Mouse (Mus musculus): ENCODE measurements around the gene Kcnj9. TPM values are rescaled to one million over a fixed set of nuclear protein-coding genes. Genes with fewer than 3 reads are reported as not detected.

Gene Kcnj9
- polyA plus RNA-seq, 1 experiment: 116 TPM

DNA sequence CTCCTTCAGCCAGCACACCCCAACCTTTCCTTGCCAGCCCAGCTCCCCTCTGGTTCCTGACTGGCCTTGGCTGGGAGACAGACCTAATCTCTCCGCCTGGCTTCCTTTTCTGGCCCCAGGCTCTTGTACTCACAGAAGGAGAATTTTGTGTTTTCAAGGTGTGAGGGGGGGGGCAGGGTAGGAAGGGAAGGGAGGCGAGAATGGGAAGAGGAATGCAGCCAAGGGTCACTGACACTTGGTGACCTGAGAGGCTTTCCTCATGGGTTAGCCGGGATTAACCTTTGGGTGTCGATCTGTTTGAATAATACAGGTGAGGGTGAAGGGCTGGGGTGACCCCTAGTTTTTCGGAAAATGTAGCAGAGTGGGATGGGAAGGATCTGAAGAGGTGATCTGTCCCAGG is 55.0 kb downstream of the Kcnj9 start:
- Histone ChIP-seq H3K27me3 (ENCODE audit: control insufficient read depth, insufficient read depth, low read length) (no peaks in the 10 kb centered on the region), H3K4me1 (ENCODE audit: control insufficient read depth, insufficient read depth, low read length) (no peaks in the 10 kb centered on the region), H3K4me3 (replicated peaks; ENCODE audit: insufficient read depth, low read depth, low read length) (no peak overlapping the region), H3K27ac (ENCODE audit: insufficient read depth, low read length) (no peak overlapping the region)
- DNase-seq: no peak
- TF ChIP-seq CTCF (IDR thresholded peaks at IDR 0.05; ENCODE audit: borderline replicate concordance, insufficient read depth, low read depth, low read length) (no peak), POLR2A (IDR thresholded peaks at IDR 0.05; ENCODE audit: borderline replicate concordance, insufficient read depth, low read length) (no peak)
- WGBS: 56% methylated on average over 5 of the region's 5 CpGs

DNA sequence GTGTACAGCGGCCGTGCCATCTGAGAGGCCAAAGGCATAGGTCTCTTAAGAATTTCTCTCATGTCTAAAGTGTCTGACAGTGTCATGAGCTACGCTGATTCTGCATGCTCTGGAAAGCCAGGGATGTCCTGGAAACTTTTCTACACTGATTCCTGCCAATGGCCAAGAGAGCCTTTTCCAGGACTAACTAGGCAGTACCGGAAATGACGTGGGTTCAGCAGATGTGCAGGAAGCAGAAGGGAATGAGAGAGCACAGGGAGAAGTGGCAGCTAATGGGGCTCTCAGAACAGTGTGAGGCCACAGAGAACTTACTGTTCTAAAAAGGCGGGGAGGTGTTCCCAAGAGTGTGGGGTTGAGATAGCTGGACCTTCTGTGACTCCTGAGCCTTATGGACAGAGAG is 55.7 kb downstream of the Kcnj9 start:
- no peaks in the 10 kb centered on the region for H3K27me3 ChIP-seq (ENCODE audit: control insufficient read depth, insufficient read depth, low read length)
- H3K27ac ChIP-seq (ENCODE audit: insufficient read depth, low read length): no peak overlapping the region
- DNase-seq: no peak
- H3K4me1 ChIP-seq (ENCODE audit: control insufficient read depth, insufficient read depth, low read length): no peaks in the 10 kb centered on the region
- WGBS: 84% methylated on average over 6 of the region's 6 CpGs
- H3K4me3 ChIP-seq (replicated peaks; ENCODE audit: insufficient read depth, low read depth, low read length): no peak overlapping the region
- TF ChIP-seq CTCF (IDR thresholded peaks at IDR 0.05; ENCODE audit: borderline replicate concordance, insufficient read depth, low read depth, low read length) (no peak), POLR2A (IDR thresholded peaks at IDR 0.05; ENCODE audit: borderline replicate concordance, insufficient read depth, low read length) (no peak)

GRCm38 (mm10) chr1:172271765-172272164 is 57.4 kb downstream of the Kcnj9 start:
- TF ChIP-seq POLR2A (IDR thresholded peaks at IDR 0.05; ENCODE audit: borderline replicate concordance, insufficient read depth, low read length) (no peak), CTCF (IDR thresholded peaks at IDR 0.05; ENCODE audit: borderline replicate concordance, insufficient read depth, low read depth, low read length) (no peak)

GRCm38 (mm10) chr1:172271208-172271607 is 57.9 kb downstream of the Kcnj9 start:
- no peak for TF ChIP-seq CTCF (IDR thresholded peaks at IDR 0.05; ENCODE audit: borderline replicate concordance, insufficient read depth, low read depth, low read length)
- no peak for TF ChIP-seq POLR2A (IDR thresholded peaks at IDR 0.05; ENCODE audit: borderline replicate concordance, insufficient read depth, low read length)
- Histone ChIP-seq H3K27me3 (ENCODE audit: control insufficient read depth, insufficient read depth, low read length) (no peaks in the 10 kb centered on the region), H3K27ac (ENCODE audit: insufficient read depth, low read length) (no peak overlapping the region), H3K4me3 (replicated peaks; ENCODE audit: insufficient read depth, low read depth, low read length) (no peak overlapping the region), H3K4me1 (ENCODE audit: control insufficient read depth, insufficient read depth, low read length) (no peaks in the 10 kb centered on the region)
- 73% methylated on average over 3 of the region's 3 CpGs for WGBS
- no peak for DNase-seq

More at GRCm38 (mm10) chr1:172271765-172272164, 57.4 kb downstream of the Kcnj9 start:
- H3K4me1 ChIP-seq (ENCODE audit: control insufficient read depth, insufficient read depth, low read length): no peaks in the 10 kb centered on the region
- no peak for DNase-seq
- no peak overlapping the region for H3K27ac ChIP-seq (ENCODE audit: insufficient read depth, low read length)
- WGBS: 42% methylated on average over 10 of the region's 10 CpGs
- H3K4me3 ChIP-seq (replicated peaks; ENCODE audit: insufficient read depth, low read depth, low read length): no peak overlapping the region
- H3K27me3 ChIP-seq (ENCODE audit: control insufficient read depth, insufficient read depth, low read length): no peaks in the 10 kb centered on the region

Other genes with a start within 250 kb of the Kcnj9 start
- 125 and 131 TPM in 2 replicates for gene Copa, start 246.8 kb downstream of the Kcnj9 start, polyA plus RNA-seq (2012; rRNA removed)
- 84.3 and 89.3 TPM in 2 replicates for gene Ncstn, start 246.5 kb downstream of the Kcnj9 start, polyA plus RNA-seq (2012; rRNA removed)
- 107 and 108 TPM in 2 replicates for gene Pex19, start 202.6 kb downstream of the Kcnj9 start, polyA plus RNA-seq (2012; rRNA removed)
- gene Dcaf8, start 181.2 kb downstream of the Kcnj9 start, polyA plus RNA-seq (2012; rRNA removed): 118 and 121 TPM in 2 replicates
- 562 and 572 TPM in 2 replicates for gene Pea15a, start 122.5 kb downstream of the Kcnj9 start, polyA plus RNA-seq (2012; rRNA removed)
- 3.8 and 3.9 TPM in 2 replicates for gene Casq1, start 109.5 kb downstream of the Kcnj9 start, polyA plus RNA-seq (2012; rRNA removed)
- 0.03 TPM in 1 of 2 replicates, not detected in the other for gene Atp1a4, start 70.9 kb downstream of the Kcnj9 start, polyA plus RNA-seq (2012; rRNA removed)
- gene Igsf8, start 67.7 kb downstream of the Kcnj9 start, polyA plus RNA-seq (2012; rRNA removed): 254 and 269 TPM in 2 replicates
- gene Atp1a2, start 31.3 kb downstream of the Kcnj9 start, polyA plus RNA-seq (2012; rRNA removed): 535 and 584 TPM in 2 replicates
- gene Kcnj10, start 11.9 kb upstream of the Kcnj9 start, polyA plus RNA-seq (2012; rRNA removed): 141 and 174 TPM in 2 replicates
- 7.5 and 7.9 TPM in 2 replicates for gene Pigm, start 47.2 kb upstream of the Kcnj9 start, polyA plus RNA-seq (2012; rRNA removed)
- gene Slamf9, start 146.0 kb upstream of the Kcnj9 start, polyA plus RNA-seq (2012; rRNA removed): 0.74 and 0.87 TPM in 2 replicates
- 1.9 and 2.2 TPM in 2 replicates for gene Igsf9, start 152.5 kb upstream of the Kcnj9 start, polyA plus RNA-seq (2012; rRNA removed)
- 12.9 and 13.0 TPM in 2 replicates for gene Tagln2, start 170.7 kb upstream of the Kcnj9 start, polyA plus RNA-seq (2012; rRNA removed)
- gene Cfap45, start 191.5 kb upstream of the Kcnj9 start, polyA plus RNA-seq (2012; rRNA removed): 1.00 and 1.0 TPM in 2 replicates
- gene Vsig8, start 226.6 kb upstream of the Kcnj9 start, polyA plus RNA-seq (2012; rRNA removed): 0.46 and 0.65 TPM in 2 replicates